Mouse (Mus musculus): ENCODE results near the gene Riox1.
A peak's percentile ranks its signal among the peaks of the same experiment; 100 is the strongest.
"Not testable (repeated sequence)": the region's sequence is repeated elsewhere in the genome, so short reads cannot be mapped to it uniquely, and the experiment has no call there.

Riox1 gene

GRCm38 (mm10) chr12:83950493-83950839 is at the start of gene Riox1:
Gene Riox1, plus strand, starts transcription at chr12:83950608.
- DNase-seq: peak; percentile 82

GRCm38 (mm10) chr12:83910451-83910850 is 40.0 kb upstream of the Riox1 start:
- no peak for DNase-seq

- DNase-seq: peak; percentile 89
These were observed 36.1 kb upstream of the Riox1 start for GRCm38 (mm10) chr12:83914202-83914740.

- no peak for DNase-seq
These were observed 35.6 kb upstream of the Riox1 start for GRCm38 (mm10) chr12:83914797-83915196.

- peak; percentile 65 for DNase-seq
These were observed 33.5 kb upstream of the Riox1 start for GRCm38 (mm10) chr12:83916884-83917283.

- peak; percentile 60 for DNase-seq
These were observed 29.5 kb upstream of the Riox1 start for GRCm38 (mm10) chr12:83920721-83921441.

GRCm38 (mm10) chr12:83921535-83922381 is 28.6 kb upstream of the Riox1 start, which contains the start of gene Numb:
Gene Numb, minus strand, starts transcription at chr12:83921934.
- peak; percentile 100 for DNase-seq

- no peak for DNase-seq
These were observed 27.5 kb upstream of the Riox1 start for GRCm38 (mm10) chr12:83922724-83923485.

- no peak for DNase-seq
These were observed 26.9 kb upstream of the Riox1 start for GRCm38 (mm10) chr12:83923486-83923859.

- no peak for DNase-seq
These were observed 26.1 kb upstream of the Riox1 start for GRCm38 (mm10) chr12:83924332-83924731.

GRCm38 (mm10) chr12:83925160-83925703 is 25.2 kb upstream of the Riox1 start:
- DNase-seq: no peak

- no peak for DNase-seq
These were observed 24.3 kb upstream of the Riox1 start for GRCm38 (mm10) chr12:83926061-83926460.

GRCm38 (mm10) chr12:83927747-83928146 is 22.7 kb upstream of the Riox1 start:
- no peak for DNase-seq

- no peak for DNase-seq
These were observed 21.1 kb upstream of the Riox1 start for GRCm38 (mm10) chr12:83929186-83929804.

- no peak for DNase-seq
These were observed 12.8 kb upstream of the Riox1 start for GRCm38 (mm10) chr12:83937600-83937999.

GRCm38 (mm10) chr12:83938592-83938991 is 11.8 kb upstream of the Riox1 start:
- DNase-seq: not testable (repeated sequence)

- no peak for DNase-seq
These were observed 11.1 kb upstream of the Riox1 start for GRCm38 (mm10) chr12:83939332-83939731.

GRCm38 (mm10) chr12:83940031-83940430 is 10.4 kb upstream of the Riox1 start:
- no peak for DNase-seq

- DNase-seq: no peak
These were observed 8.5 kb upstream of the Riox1 start for GRCm38 (mm10) chr12:83941938-83942337.

- no peak for DNase-seq
These were observed 3.1 kb upstream of the Riox1 start for GRCm38 (mm10) chr12:83947260-83947811.

- no peak for DNase-seq
These were observed 1.4 kb upstream of the Riox1 start for GRCm38 (mm10) chr12:83949043-83949442.

All from cerebellum, adult 9-10 months (tissue).